Mouse (Mus musculus) MEL (cell line): ENCODE measurements around the gene Csnk1g2. TPM values are rescaled to one million over a fixed set of nuclear protein-coding genes. Genes with fewer than 3 reads are reported as not detected.

Source experiments
- DNase-seq: peaks from one replicate; pipeline ENCODE4 v3.0.0; 2011; ENCODE audit warnings: low read depth, low spot score
- H3K27ac ChIP-seq: 2 replicates; pipeline ENCODE4 v1.5.1; 2012; ENCODE audit warnings: low read depth, mild to moderate bottlenecking, control low read depth, low read length, moderate library complexity; ENCODE audit not compliant: control insufficient read depth
- H3K27me3 ChIP-seq, 2 experiments: fragments of 150-350 bp in 1 of 2; sonication (generic) in 1 of 2; 2 replicates each; pipeline ENCODE4 v1.6.1; 2012; ENCODE audit warnings: low read length in 2 of 2, mild to moderate bottlenecking in 2 of 2, improper control_type of control experiment in 1 of 2, moderate library complexity in 1 of 2; ENCODE audit not compliant: insufficient read depth in 2 of 2, control insufficient read depth in 1 of 2
- H3K36me3 ChIP-seq, 2 experiments: 2 replicates each; pipeline ENCODE4 v1.6.1; 2012 to 2014; ENCODE audit warnings: low read length in 2 of 2, improper control_type of control experiment in 1 of 2, inconsistent platforms in 1 of 2, mild to moderate bottlenecking in 1 of 2; ENCODE audit not compliant: insufficient read depth in 2 of 2, control insufficient read depth in 1 of 2
- H3K4me1 ChIP-seq, 2 experiments: fragments of 150-350 bp in 1 of 2; sonication (generic) in 1 of 2; 2 replicates each; pipeline ENCODE4 v1.6.1; 2012; ENCODE audit warnings: low read length in 2 of 2, improper control_type of control experiment in 1 of 2, mild to moderate bottlenecking in 1 of 2; ENCODE audit not compliant: insufficient read depth in 2 of 2, control insufficient read depth in 1 of 2
- H3K4me3 ChIP-seq, 2 experiments: fragments of 150-350 bp in 1 of 2; sonication (generic) in 1 of 2; 2 replicates each; pipeline ENCODE4 v1.5.1; 2012; ENCODE audit warnings: low read depth in 2 of 2, low read length in 2 of 2, mild to moderate bottlenecking in 2 of 2, moderate library complexity in 2 of 2, control low read depth in 1 of 2, improper control_type of control experiment in 1 of 2; ENCODE audit not compliant: control insufficient read depth in 1 of 2, insufficient read depth in 1 of 2
- H3K79me2 ChIP-seq: 2 replicates; pipeline ENCODE4 v1.6.1; 2012; ENCODE audit warnings: mild to moderate bottlenecking, low read length, moderate library complexity; ENCODE audit not compliant: control insufficient read depth, poor library complexity, insufficient read depth
- H3K9ac ChIP-seq: 2 replicates; pipeline ENCODE4 v1.6.1; 2012; ENCODE audit warnings: low read depth, mild to moderate bottlenecking, control low read depth, low read length, moderate library complexity; ENCODE audit not compliant: control insufficient read depth, poor library complexity, severe bottlenecking
- H3K9me3 ChIP-seq: fragments of 150-350 bp; sonication (generic); replicated peaks from 2 replicates; pipeline ENCODE4 v1.6.1; 2012; ENCODE audit warnings: mild to moderate bottlenecking, low read length, improper control_type of control experiment, moderate library complexity; ENCODE audit not compliant: insufficient read depth
- BHLHE40 ChIP-seq: IDR thresholded peaks from 2 replicates; pipeline ENCODE4 v1.6.1; 2012; ENCODE audit warnings: low read depth, mild to moderate bottlenecking, inconsistent platforms, low read length, improper control_type of control experiment, borderline replicate concordance
- CHD1 ChIP-seq: IDR thresholded peaks from 2 replicates; pipeline ENCODE4 v1.6.1; 2012; ENCODE audit warnings: low read depth, mild to moderate bottlenecking, inconsistent platforms, low read length, improper control_type of control experiment
- CHD2 ChIP-seq: IDR thresholded peaks from 2 replicates; pipeline ENCODE4 v1.6.1; 2011; ENCODE audit warnings: low read length, improper control_type of control experiment
- ELF1 ChIP-seq: IDR thresholded peaks from 2 replicates; pipeline ENCODE4 v1.6.1; 2014; ENCODE audit warnings: low read depth, mild to moderate bottlenecking, inconsistent platforms, low read length, improper control_type of control experiment, moderate library complexity
- EP300 ChIP-seq, 2 experiments: IDR thresholded peaks; 2 replicates each; pipeline ENCODE4 v1.6.1; 2011; ENCODE audit warnings: improper control_type of control experiment in 2 of 2, low read length in 2 of 2, low read depth in 1 of 2, mild to moderate bottlenecking in 1 of 2
- ETS1 ChIP-seq: IDR thresholded peaks from 2 replicates; pipeline ENCODE4 v1.6.1; 2012; ENCODE audit warnings: low read depth, mild to moderate bottlenecking, inconsistent platforms, low read length, improper control_type of control experiment, moderate library complexity
- GABPA ChIP-seq: IDR thresholded peaks from 2 replicates; pipeline ENCODE4 v1.6.1; 2012; ENCODE audit warnings: low read depth, mild to moderate bottlenecking, inconsistent platforms, low read length, improper control_type of control experiment, moderate library complexity
- GATA1 ChIP-seq: IDR thresholded peaks from 2 replicates; pipeline ENCODE4 v1.6.1; 2011; ENCODE audit warnings: low read depth, low read length, improper control_type of control experiment
- JUND ChIP-seq: IDR thresholded peaks from 2 replicates; pipeline ENCODE4 v1.6.1; 2011; ENCODE audit warnings: low read depth, mild to moderate bottlenecking, improper control_type of control experiment, low read length
- KAT2A ChIP-seq: conservative IDR thresholded peaks from 2 replicates; pipeline ENCODE4 v1.6.1; 2012; ENCODE audit warnings: low read depth, low read length, improper control_type of control experiment, inconsistent platforms
- MEF2A ChIP-seq: IDR thresholded peaks from 2 replicates; pipeline ENCODE4 v1.6.1; 2014; ENCODE audit warnings: low read depth, mild to moderate bottlenecking, inconsistent platforms, low read length, improper control_type of control experiment; ENCODE audit not compliant: poor library complexity, insufficient replicate concordance, severe bottlenecking; ENCODE audit errors: extremely low read depth
- MYB ChIP-seq: IDR thresholded peaks from 2 replicates; pipeline ENCODE4 v1.6.1; 2011; ENCODE audit warnings: mild to moderate bottlenecking, low read depth, low read length, improper control_type of control experiment
- MYC ChIP-seq: IDR thresholded peaks from 2 replicates; pipeline ENCODE4 v1.6.1; 2011; ENCODE audit warnings: low read depth, mild to moderate bottlenecking, low read length, improper control_type of control experiment, moderate library complexity
- NELFE ChIP-seq: IDR thresholded peaks from 2 replicates; pipeline ENCODE4 v1.6.1; 2011; ENCODE audit warnings: low read depth, low read length, improper control_type of control experiment
- POLR2A ChIP-seq, 2 experiments: IDR thresholded peaks; 2 replicates each; pipeline ENCODE4 v1.6.1; 2011 to 2012; ENCODE audit warnings: low read length in 2 of 2, mild to moderate bottlenecking in 2 of 2, control low read depth in 1 of 2, improper control_type of control experiment in 1 of 2, low read depth in 1 of 2, moderate library complexity in 1 of 2; ENCODE audit not compliant: control insufficient read depth in 1 of 2, insufficient read depth in 1 of 2, poor library complexity in 1 of 2
- POLR2AphosphoS5 ChIP-seq: IDR thresholded peaks from 2 replicates; pipeline ENCODE4 v1.6.1; 2012; ENCODE audit warnings: low read depth, borderline replicate concordance, mild to moderate bottlenecking, inconsistent platforms, low read length, moderate library complexity, mixed read lengths
- RAD21 ChIP-seq: IDR thresholded peaks from 2 replicates; pipeline ENCODE4 v1.6.1; 2011; ENCODE audit warnings: mild to moderate bottlenecking, low read depth, low read length, improper control_type of control experiment
- RCOR1 ChIP-seq: IDR thresholded peaks from 2 replicates; pipeline ENCODE4 v1.6.1; 2012; ENCODE audit warnings: low read depth, mild to moderate bottlenecking, inconsistent platforms, low read length, improper control_type of control experiment
- TCF12 ChIP-seq: IDR thresholded peaks from 2 replicates; pipeline ENCODE4 v1.6.1; 2014; ENCODE audit warnings: low read depth, mild to moderate bottlenecking, inconsistent platforms, low read length, improper control_type of control experiment, moderate library complexity
- UBTF ChIP-seq: IDR thresholded peaks from 2 replicates; pipeline ENCODE4 v1.6.1; 2012; ENCODE audit warnings: low read depth, mild to moderate bottlenecking, inconsistent platforms, low read length, improper control_type of control experiment, moderate library complexity, borderline replicate concordance; ENCODE audit not compliant: insufficient read depth
- USF1 ChIP-seq: IDR thresholded peaks from 2 replicates; pipeline ENCODE4 v1.6.1; 2014; ENCODE audit warnings: low read depth, mild to moderate bottlenecking, inconsistent platforms, low read length, improper control_type of control experiment, moderate library complexity
- USF2 ChIP-seq, 2 experiments: IDR thresholded peaks; 2 replicates each; pipeline ENCODE4 v1.6.1; 2011 to 2012; ENCODE audit warnings: improper control_type of control experiment in 2 of 2, low read length in 2 of 2, borderline replicate concordance in 1 of 2, inconsistent platforms in 1 of 2, low read depth in 1 of 2, mild to moderate bottlenecking in 1 of 2; ENCODE audit not compliant: insufficient read depth in 1 of 2
- ZC3H11A ChIP-seq: IDR thresholded peaks from 2 replicates; pipeline ENCODE4 v1.6.1; 2012; ENCODE audit warnings: low read depth, mild to moderate bottlenecking, inconsistent platforms, low read length, improper control_type of control experiment
- ZKSCAN1 ChIP-seq: IDR thresholded peaks from 2 replicates; pipeline ENCODE4 v1.6.1; 2012; ENCODE audit warnings: low read depth, mild to moderate bottlenecking, inconsistent platforms, low read length, improper control_type of control experiment, moderate library complexity
- ZMIZ1 ChIP-seq: IDR thresholded peaks from 2 replicates; pipeline ENCODE4 v1.6.1; 2012; ENCODE audit warnings: low read depth, mild to moderate bottlenecking, inconsistent platforms, low read length, improper control_type of control experiment, moderate library complexity
- ZNF384 ChIP-seq: IDR thresholded peaks from 2 replicates; pipeline ENCODE4 v1.6.1; 2012; ENCODE audit warnings: low read depth, mild to moderate bottlenecking, inconsistent platforms, low read length, improper control_type of control experiment
- polyA plus RNA-seq, 2 experiments: library from polyadenylated mRNA; stranded (reverse) in 1 of 2; unstranded in 1 of 2; fragments of >175 nt in 1 of 2; fragments of >200 nt in 1 of 2; gene quantifications; 2 replicates each; pipeline versions ENCODE4 v1.2.1 to v1.2.4; 2012; ENCODE audit warnings: low replicate concordance in 2 of 2, low read depth in 1 of 2; ENCODE audit not compliant: insufficient read length in 2 of 2, insufficient read depth in 1 of 2, missing spikeins in 1 of 2
- total RNA-seq: library from RNA; depleted of rRNA; stranded (reverse); fragments of 300-350 nt; gene quantifications from 2 replicates; pipeline ENCODE4 v1.2.3, GENCODE M21; 2012

Csnk1g2 gene
- total and polyA plus RNA-seq, 3 experiments: 132 to 231 TPM; not detected in 1

GRCm38 (mm10) chr10:80671251-80671650 lies 48.6 kb downstream of the Csnk1g2 start:
- TF ChIP-seq GABPA (no peak), RAD21 (no peak), ETS1 (no peak), MYC (no peak), MYB (no peak), ZC3H11A (no peak), GATA1 (no peak), ELF1 (no peak), BHLHE40 (no peak), USF2 (IDR thresholded peaks at IDR 0.05; ENCODE audit: borderline replicate concordance in 1 of 2, insufficient read depth in 1 of 2, low read depth in 1 of 2, low read length in 2 of 2) (no peak), USF1 (no peak), MEF2A (no peak), ZKSCAN1 (no peak), POLR2A (IDR thresholded peaks at IDR 0.05; ENCODE audit: control insufficient read depth in 1 of 2, insufficient read depth in 1 of 2, low read depth in 1 of 2, low read length in 2 of 2, poor library complexity in 1 of 2) (no peak), EP300 (IDR thresholded peaks at IDR 0.05; ENCODE audit: low read depth in 1 of 2, low read length in 2 of 2) (no peak), ZMIZ1 (no peak), CHD2 (no peak)
- Histone ChIP-seq H3K4me3 (no peak overlapping the region), H3K9me3 (no peaks in the 10 kb centered on the region), H3K27me3 (no peaks in the 10 kb centered on the region), H3K4me1 (peaks cover 0 to 8% of the 10 kb centered on the region in 2 experiments; a peak in 1 of 4 replicates), H3K9ac (no peak overlapping the region), H3K27ac (no peak overlapping the region), H3K79me2 (peaks cover 40% of the 10 kb centered on the region), H3K36me3 (peaks cover 2 to 9% of the 10 kb centered on the region in 2 experiments; a peak in 3 of 4 replicates)
- DNase-seq: no peak

GRCm38 (mm10) chr10:80671936-80672690 lies 49.5 kb downstream of the Csnk1g2 start:
- no peak overlapping the region for H3K9ac ChIP-seq

More at GRCm38 (mm10) chr10:80671936-80672690, 49.5 kb downstream of the Csnk1g2 start:
- no peaks in the 10 kb centered on the region for H3K27me3 ChIP-seq
- DNase-seq: no peak
- H3K9me3 ChIP-seq: no peaks in the 10 kb centered on the region
- peaks cover 0 to 8% of the 10 kb centered on the region in 2 experiments; a peak in 1 of 4 replicates for H3K4me1 ChIP-seq
- peaks cover 45% of the 10 kb centered on the region for H3K79me2 ChIP-seq
- peaks cover 2 to 9% of the 10 kb centered on the region in 2 experiments; a peak in 3 of 4 replicates for H3K36me3 ChIP-seq
- TF ChIP-seq ZNF384 (no peak), JUND (no peak), POLR2AphosphoS5 (no peak), ELF1 (no peak), KAT2A (no peak), GATA1 (no peak), UBTF (no peak), USF2 (IDR thresholded peaks at IDR 0.05; ENCODE audit: borderline replicate concordance in 1 of 2, insufficient read depth in 1 of 2, low read depth in 1 of 2, low read length in 2 of 2) (no peak), NELFE (no peak), RCOR1 (no peak), CHD1 (no peak), TCF12 (no peak), ZMIZ1 (no peak)
- TF ChIP-seq, all 39 proteins: peak for 0
- no peak overlapping the region for H3K4me3 ChIP-seq
- H3K27ac ChIP-seq: no peak overlapping the region
